Mouse (Mus musculus) v-Abl transformed pro-B cells (cell line): Measurements from ENCODE around the gene Ucma.

Source experiments
- in situ Hi-C, 2 experiments: fragments of 400-800 bp; cut with MboI; formaldehyde crosslinking; loops; one replicate each; pipeline ENCODE4 v1.15.1; 2025; ENCODE audit not compliant: unreplicated experiment in 2 of 2

Ucma gene

GRCm38 (mm10) chr2:5034801-5035200 lies 58.9 kb downstream of the Ucma start:
- in situ Hi-C loops, result no loop called here

DNA sequence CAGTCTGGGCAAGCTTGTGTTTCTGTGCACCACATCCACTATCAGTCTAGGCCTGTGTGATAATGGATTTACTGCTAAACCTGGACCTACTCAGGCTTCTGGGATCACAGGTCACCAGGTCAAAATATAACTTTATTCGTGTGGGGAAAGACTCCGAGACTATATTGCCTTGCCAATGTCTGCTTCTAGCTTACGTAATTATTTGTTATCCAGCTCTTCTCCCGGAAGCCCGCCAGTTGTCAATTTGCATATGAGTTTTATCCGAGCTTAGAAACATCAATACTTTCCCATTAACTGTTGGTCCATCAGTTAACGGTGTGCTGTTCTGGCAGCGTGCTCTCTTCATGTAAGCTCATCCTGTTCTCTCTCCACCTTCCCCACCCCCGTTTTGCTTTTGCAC lies 59.3 kb downstream of the Ucma start:
- in situ Hi-C loops, result no loop called here
